Mouse (Mus musculus): ENCODE measurements around the gene Asl. TPM values are rescaled to one million over a fixed set of nuclear protein-coding genes. Genes with fewer than 3 reads are reported as not detected.

The Asl gene
- 40.1 and 42.4 TPM in 2 replicates for polyA plus RNA-seq (2015; fragmentation: Nextera tagmentation; extraction: Ambion mirVana)

DNA sequence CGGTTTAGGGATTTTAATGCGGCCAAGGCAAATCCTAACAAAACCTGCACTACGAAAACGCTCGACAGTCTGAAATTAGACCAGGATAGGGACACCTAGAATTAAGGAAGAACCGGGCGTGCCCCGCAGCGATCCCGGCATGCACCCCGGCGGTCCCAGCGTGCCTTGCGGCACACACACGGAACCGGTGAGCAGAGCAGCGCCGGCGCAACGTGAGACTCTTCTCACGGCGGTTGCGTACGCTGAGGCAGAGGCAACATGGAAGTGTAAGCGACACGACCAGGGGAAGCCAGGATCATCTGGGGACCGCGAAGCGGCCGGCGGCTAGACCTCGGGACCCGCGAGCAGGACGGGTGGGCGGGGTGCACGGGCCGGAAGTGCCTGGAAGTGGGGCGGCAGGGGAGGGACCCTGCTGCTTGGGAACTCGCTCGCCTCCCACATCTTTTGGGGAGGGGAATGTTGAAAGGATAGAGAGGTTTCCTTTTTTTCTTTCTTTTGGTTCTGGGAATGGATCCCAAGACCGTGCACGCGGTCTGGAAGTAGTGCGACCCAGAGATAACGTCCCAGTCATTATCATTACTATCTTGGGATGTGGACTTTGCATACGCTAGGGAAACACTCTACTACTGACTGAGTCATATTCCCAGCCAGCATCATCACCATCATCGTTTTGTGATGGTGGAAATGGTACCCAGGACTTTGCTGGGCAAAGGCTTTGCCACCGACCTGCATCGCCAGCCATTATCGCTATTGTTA, at the start of gene Asl, which contains the start of gene Crcp:
TSS of gene Asl (minus strand) at position 106 of the 756 bp plus-strand sequence.
TSS of gene Crcp (plus strand) at position 149 of the 756 bp plus-strand sequence.
- no peaks in the 10 kb centered on the region for H3K9me3 ChIP-seq
- H3K27me3 ChIP-seq (replicated peaks) = no peaks in the 10 kb centered on the region
- peak within 1 kb of the TSS; percentile 90 for H3K9ac ChIP-seq
- H3K4me3 ChIP-seq = peak within 1 kb of the TSS; percentile 90
- 2% methylated on average over 51 of the region's 51 CpGs for WGBS
- H3K4me1 ChIP-seq = peaks cover 10% of the 10 kb centered on the region
- peak; percentile 85 for ATAC-seq (replicated peaks)
- no peaks in the 10 kb centered on the region for H3K36me3 ChIP-seq (replicated peaks)
- peak within 1 kb of the TSS; percentile 96 for H3K27ac ChIP-seq
- H3K4me2 ChIP-seq = peak within 1 kb of the TSS; percentile 73

DNA sequence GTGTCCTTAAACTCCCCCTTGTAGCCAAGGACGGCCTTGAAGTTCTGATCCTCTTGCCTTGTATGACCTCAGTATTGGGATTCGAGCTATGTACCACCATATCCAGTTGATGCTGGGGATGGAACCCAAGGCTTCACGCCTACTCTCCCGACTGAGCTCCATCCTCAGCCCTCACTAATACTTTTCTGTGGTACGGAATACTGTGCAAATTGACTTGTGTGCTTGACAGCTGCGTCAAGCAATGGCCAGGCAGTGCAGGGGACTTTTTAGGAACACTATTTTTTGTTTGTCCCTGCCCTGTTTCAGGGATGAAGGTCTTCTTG, 49.7 kb upstream of the Asl start:
- Histone ChIP-seq H3K9me3 (no peaks in the 10 kb centered on the region), H3K9ac (peak overlapping the region; percentile 89), H3K27me3 (replicated peaks) (no peaks in the 10 kb centered on the region), H3K4me2 (peak overlapping the region; percentile 61), H3K27ac (peak overlapping the region; percentile 82), H3K4me1 (peaks cover 12% of the 10 kb centered on the region), H3K4me3 (peak overlapping the region; percentile 80), H3K36me3 (replicated peaks) (no peaks in the 10 kb centered on the region; the same call in 1 of the 2 replicates)
- ATAC-seq (replicated peaks) = peak; percentile 46; the same call in 1 of the 2 replicates
- 40% methylated on average over 6 of the region's 6 CpGs for WGBS

- ATAC-seq (replicated peaks) = no peak
- H3K4me3 ChIP-seq = no peak overlapping the region
- H3K36me3 ChIP-seq (replicated peaks) = no peaks in the 10 kb centered on the region; the same call in 1 of the 2 replicates
- no peak overlapping the region for H3K27ac ChIP-seq
- H3K4me1 ChIP-seq = peaks cover 12% of the 10 kb centered on the region
- peak overlapping the region; percentile 89; the same call in 1 of the 2 replicates for H3K9ac ChIP-seq
- no peaks in the 10 kb centered on the region for H3K9me3 ChIP-seq
- no peaks in the 10 kb centered on the region for H3K27me3 ChIP-seq (replicated peaks)
- no peak overlapping the region for H3K4me2 ChIP-seq
- 87% methylated on average over 9 of the region's 9 CpGs for WGBS
These were observed 49.2 kb upstream of the Asl start for GRCm38 (mm10) chr5:130078096-130078833.

- H3K27ac ChIP-seq = no peak overlapping the region
- no peaks in the 10 kb centered on the region for H3K9me3 ChIP-seq
- WGBS = 68% methylated on average over 6 of the region's 6 CpGs
- no peak for ATAC-seq (replicated peaks)
- no peaks in the 10 kb centered on the region for H3K36me3 ChIP-seq (replicated peaks)
- H3K4me3 ChIP-seq = no peak overlapping the region
- H3K9ac ChIP-seq = no peak overlapping the region
- H3K4me2 ChIP-seq = no peak overlapping the region
- peaks cover 12% of the 10 kb centered on the region for H3K4me1 ChIP-seq
- no peaks in the 10 kb centered on the region for H3K27me3 ChIP-seq (replicated peaks)
These were observed 47.3 kb upstream of the Asl start for GRCm38 (mm10) chr5:130076396-130076795.

GRCm38 (mm10) chr5:130074491-130074890, 45.4 kb upstream of the Asl start:
- H3K27ac ChIP-seq = no peak overlapping the region
- no peak overlapping the region for H3K4me2 ChIP-seq
- H3K4me1 ChIP-seq = peaks cover 5% of the 10 kb centered on the region; the same call in 1 of the 2 replicates
- H3K9ac ChIP-seq = no peak overlapping the region
- no peaks in the 10 kb centered on the region for H3K9me3 ChIP-seq
- ATAC-seq (replicated peaks) = no peak
- no peaks in the 10 kb centered on the region for H3K36me3 ChIP-seq (replicated peaks)
- no peaks in the 10 kb centered on the region for H3K27me3 ChIP-seq (replicated peaks)
- WGBS = 83% methylated on average over 6 of the region's 6 CpGs
- H3K4me3 ChIP-seq = no peak overlapping the region

DNA sequence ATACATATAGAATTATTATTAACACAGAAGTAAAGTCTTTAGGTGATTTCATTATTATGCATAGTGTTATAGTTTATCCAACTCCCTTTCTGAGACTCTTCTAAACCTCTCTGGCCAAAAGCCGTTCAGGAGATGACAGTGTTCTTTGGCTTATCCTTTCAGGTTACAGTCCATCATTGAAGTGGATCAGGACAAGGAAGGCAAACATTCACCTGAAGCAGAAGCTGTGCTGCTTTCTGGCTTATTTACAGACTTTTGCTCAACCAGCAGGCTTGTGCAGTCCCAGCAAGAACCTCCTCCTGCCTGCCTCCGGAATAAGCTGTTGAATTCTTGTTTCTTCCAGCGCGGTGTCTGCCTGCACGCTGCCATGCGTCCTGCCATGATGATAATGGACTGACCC, 44.0 kb upstream of the Asl start, which contains the start of gene Tpst1:
TSS of gene Tpst1 (plus strand) at position 301 of the 400 bp plus-strand sequence.
- Histone ChIP-seq H3K36me3 (replicated peaks) (no peaks in the 10 kb centered on the region), H3K4me3 (no peak within 1 kb of the TSS), H3K27ac (no peak within 1 kb of the TSS), H3K4me1 (no peaks in the 10 kb centered on the region), H3K27me3 (replicated peaks) (no peaks in the 10 kb centered on the region), H3K4me2 (no peak within 1 kb of the TSS), H3K9me3 (no peaks in the 10 kb centered on the region; the same call in 1 of the 2 replicates), H3K9ac (no peak within 1 kb of the TSS)
- WGBS = 95% methylated on average over 6 of the region's 6 CpGs
- ATAC-seq (replicated peaks) = no peak

DNA sequence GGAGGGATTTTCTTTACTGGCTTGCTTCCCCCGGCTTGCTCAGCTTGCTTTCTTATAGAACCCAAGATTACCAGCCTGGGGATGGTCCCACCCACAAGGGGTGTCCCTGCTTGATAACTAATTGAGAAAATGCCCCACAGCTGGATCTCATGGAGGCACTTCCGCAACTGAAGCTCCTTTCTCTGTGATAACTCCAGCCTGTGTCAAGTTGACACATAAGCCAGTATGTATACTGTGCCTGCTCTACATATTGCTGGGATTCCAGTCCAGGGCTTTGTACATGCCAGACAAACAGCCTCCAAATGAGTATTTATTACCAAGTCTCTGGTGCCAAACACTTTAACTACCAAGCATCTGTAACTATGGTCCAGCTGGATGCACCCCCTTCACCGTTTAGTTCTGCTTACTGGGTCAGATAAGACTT, 38.8 kb upstream of the Asl start:
- Histone ChIP-seq H3K9me3 (no peaks in the 10 kb centered on the region; the same call in 1 of the 2 replicates), H3K27ac (no peak overlapping the region), H3K4me3 (no peak overlapping the region), H3K4me1 (no peaks in the 10 kb centered on the region), H3K9ac (no peak overlapping the region), H3K4me2 (no peak overlapping the region), H3K27me3 (replicated peaks) (no peaks in the 10 kb centered on the region), H3K36me3 (replicated peaks) (no peaks in the 10 kb centered on the region)
- 82% methylated on average over 3 of the region's 3 CpGs for WGBS
- no peak for ATAC-seq (replicated peaks)

- Histone ChIP-seq H3K27ac (no peak overlapping the region), H3K4me1 (no peaks in the 10 kb centered on the region), H3K4me3 (no peak overlapping the region), H3K27me3 (replicated peaks) (no peaks in the 10 kb centered on the region), H3K9me3 (no peaks in the 10 kb centered on the region; the same call in 1 of the 2 replicates), H3K4me2 (no peak overlapping the region), H3K9ac (no peak overlapping the region), H3K36me3 (replicated peaks) (no peaks in the 10 kb centered on the region; the same call in 1 of the 2 replicates)
- ATAC-seq (replicated peaks) = no peak
- WGBS = 97% methylated on average over 1 of the region's 1 CpGs
These were observed 36.5 kb upstream of the Asl start for GRCm38 (mm10) chr5:130065579-130065978.

- 86% methylated on average over 2 of the region's 2 CpGs for WGBS
These were observed 34.7 kb upstream of the Asl start for GRCm38 (mm10) chr5:130063760-130064159.

DNA sequence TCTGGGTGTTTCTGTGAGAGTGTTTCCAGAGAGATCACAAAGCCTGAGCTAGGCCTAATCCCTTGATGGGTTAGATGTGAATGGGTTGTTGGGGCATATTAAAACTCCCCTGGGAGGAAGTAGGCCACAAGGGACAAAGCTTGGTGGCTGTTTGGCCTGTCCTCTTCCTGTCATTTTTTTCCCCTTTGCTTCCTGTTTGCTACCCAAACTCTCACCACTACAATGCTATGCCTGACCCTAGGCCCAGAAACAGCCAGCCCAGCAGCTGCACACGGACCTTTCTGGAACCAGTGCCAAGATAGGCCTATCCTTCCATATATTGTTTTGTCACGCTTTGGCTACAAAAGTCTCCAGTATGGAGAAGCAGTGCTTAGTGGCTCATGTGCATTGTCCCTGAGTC, 33.0 kb upstream of the Asl start:
- Histone ChIP-seq H3K9me3 (no peaks in the 10 kb centered on the region), H3K36me3 (replicated peaks) (no peaks in the 10 kb centered on the region; the same call in 1 of the 2 replicates), H3K4me1 (no peaks in the 10 kb centered on the region), H3K27me3 (replicated peaks) (no peaks in the 10 kb centered on the region), H3K4me2 (no peak overlapping the region), H3K4me3 (no peak overlapping the region), H3K9ac (no peak overlapping the region), H3K27ac (0 out of 2 replicates have a peak overlapping the region, but pooled peaks have one; percentile 15)
- no peak for ATAC-seq (replicated peaks)
- WGBS = 88% methylated on average over 2 of the region's 2 CpGs

More at GRCm38 (mm10) chr5:130063760-130064159, 34.7 kb upstream of the Asl start:
- no peak for ATAC-seq (replicated peaks)
- H3K36me3 ChIP-seq (replicated peaks) = no peaks in the 10 kb centered on the region; the same call in 1 of the 2 replicates
- H3K9ac ChIP-seq = no peak overlapping the region
- H3K4me2 ChIP-seq = no peak overlapping the region
- no peak overlapping the region for H3K4me3 ChIP-seq
- H3K4me1 ChIP-seq = no peaks in the 10 kb centered on the region
- no peaks in the 10 kb centered on the region for H3K9me3 ChIP-seq
- no peaks in the 10 kb centered on the region for H3K27me3 ChIP-seq (replicated peaks)
- no peak overlapping the region for H3K27ac ChIP-seq

DNA sequence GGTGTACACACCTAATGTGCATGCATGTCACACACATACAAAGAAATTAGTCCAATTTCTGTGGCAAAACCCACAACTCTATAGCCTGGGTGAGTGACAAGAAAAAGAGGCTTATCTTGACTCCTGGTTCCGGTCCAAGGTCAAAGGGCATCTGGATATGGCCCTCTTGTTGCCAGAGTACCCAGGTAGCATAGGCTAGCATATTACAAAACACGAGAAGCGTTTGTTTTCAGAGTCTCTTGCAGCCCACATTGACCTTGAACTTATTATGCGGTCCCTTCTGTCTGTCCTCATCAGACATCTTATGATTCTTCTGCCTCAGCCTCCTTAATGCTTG, 31.2 kb upstream of the Asl start:
- Histone ChIP-seq H3K27me3 (replicated peaks) (no peaks in the 10 kb centered on the region), H3K36me3 (replicated peaks) (peaks cover 3% of the 10 kb centered on the region; the same call in 1 of the 2 replicates), H3K4me2 (no peak overlapping the region), H3K4me1 (no peaks in the 10 kb centered on the region), H3K4me3 (no peak overlapping the region), H3K9ac (no peak overlapping the region), H3K9me3 (no peaks in the 10 kb centered on the region), H3K27ac (no peak overlapping the region)
- ATAC-seq (replicated peaks) = no peak
- 88% methylated on average over 4 of the region's 4 CpGs for WGBS

Measured in midbrain, embryonic 15.5 days (tissue).